Comparison of ENCODE assay signal across 18 mouse cellular contexts in genomic region chr17:48610107-48610506, GRCm38 (mm10).
DNase-seq lines count a peak whose midpoint lies in the region; TF ChIP-seq lines count a peak whose summit lies in the region.
"Had no signal": no experiment of that assay in that cellular context is flagged by ENCODE, and none has a peak within 500 bp of the region (broad histone marks: within the 10 kb centered on the region; RNA-seq: fewer than 3 reads in every experiment).

No protein-coding gene starts in this region.

- peak; percentile 59 for DNase-seq in heart, adult 11 months
- DNase-seq in heart, postnatal 4 days = no peak
- DNase-seq in layer of hippocampus, adult 2 months (ENCODE audit: low spot score in 2 of 2) = no peak
- no peak for DNase-seq in layer of hippocampus, postnatal 10 days (ENCODE audit: low spot score in 2 of 2)
- DNase-seq in ZHBTc4 (ENCODE audit: low read depth, low spot score) = peak; percentile 44
- DNase-seq: adrenal gland, adult 2 months; adrenal gland, postnatal 10 days; adrenal gland, postnatal 25 days; B cell, adult 2 months; cerebellum, adult 11 months; cerebellum, adult 9-10 months; cerebellum, postnatal 10 days; cerebellum, postnatal 25 days; forebrain, postnatal 0 days had no signal

- H3K27ac ChIP-seq in layer of hippocampus, adult 2 months = peak overlapping the region; percentile 49; the same call in 1 of the 2 replicates
- H3K27ac ChIP-seq: embryonic facial prominence, embryonic 10.5 days; embryonic facial prominence, embryonic 12.5 days; forebrain, embryonic 13.5 days; forebrain, embryonic 15.5 days had no signal

- H3K4me3 ChIP-seq in layer of hippocampus, adult 2 months = no peak overlapping the region
- H3K4me3 ChIP-seq: embryonic facial prominence, embryonic 10.5 days; embryonic facial prominence, embryonic 12.5 days; forebrain, embryonic 13.5 days; forebrain, embryonic 15.5 days had no signal

- no peak for TF ChIP-seq CTCF in layer of hippocampus, adult 2 months (conservative IDR thresholded peaks at IDR 0.05)

Comparison
In these comparisons a context has a peak if more than half of its experiments do, and no peak if none do; other contexts are left out.
1. DNase-seq: peak in heart, adult 11 months (single experiment) and ZHBTc4 (single experiment); none in heart, postnatal 4 days (single experiment), layer of hippocampus, adult 2 months (0 of 2) and layer of hippocampus, postnatal 10 days (0 of 2).